Mouse (Mus musculus) intestine, embryonic 16.5 days (tissue): Measurements from ENCODE around the gene Ralb. TPM values are rescaled to one million over a fixed set of nuclear protein-coding genes. Genes with fewer than 3 reads are reported as not detected.

ENCODE experiments used
- ATAC-seq: fragments of 200-750 bp; cut with Nextera tagmentation; 2 replicates; pipeline ENCODE4 v1.8.0; 2017; ENCODE audit warnings: moderate TSS enrichment, moderate library complexity
- H3K27ac ChIP-seq: fragments of 300-500 bp; sonication (generic); 2 replicates; pipeline ENCODE4 v1.5.1; 2014; ENCODE audit warnings: mild to moderate bottlenecking, low read length
- H3K27me3 ChIP-seq: fragments of 300-500 bp; sonication (generic); replicated peaks from 2 replicates; pipeline ENCODE4 v1.6.1; 2014; ENCODE audit warnings: low read length, control low read depth, mixed read lengths; ENCODE audit not compliant: control insufficient read depth, insufficient read depth
- H3K36me3 ChIP-seq: fragments of 300-500 bp; sonication (generic); 2 replicates; pipeline ENCODE4 v1.6.1; 2014; ENCODE audit warnings: low read length, control low read depth; ENCODE audit not compliant: control insufficient read depth, insufficient read depth
- H3K4me1 ChIP-seq: fragments of 300-500 bp; sonication (generic); 2 replicates; pipeline ENCODE4 v1.6.1; 2014; ENCODE audit warnings: low read length, control low read depth, mixed read lengths; ENCODE audit not compliant: control insufficient read depth, insufficient read depth
- H3K4me2 ChIP-seq: fragments of 300-500 bp; sonication (generic); 2 replicates; pipeline ENCODE4 v1.6.1; 2014; ENCODE audit warnings: low read depth, low read length, control low read depth
- H3K4me3 ChIP-seq: fragments of 300-500 bp; sonication (generic); 2 replicates; pipeline ENCODE4 v1.5.1; 2014; ENCODE audit warnings: mild to moderate bottlenecking, low read length
- H3K9ac ChIP-seq: fragments of 300-500 bp; sonication (generic); 2 replicates; pipeline ENCODE4 v1.6.1; 2014; ENCODE audit warnings: low read depth, low read length
- H3K9me3 ChIP-seq: fragments of 300-500 bp; sonication (generic); 2 replicates; pipeline ENCODE4 v1.6.1; 2016; ENCODE audit warnings: low read length, control low read depth; ENCODE audit not compliant: control insufficient read depth
- WGBS: fragments of 180-500 bp; shearing (Covaris S2); extraction: QIAGEN DNeasy Blood & Tissue Kit; methylation state at CpG from one replicate; pipeline ENCODE4 v1.1.7; 2014; 5-methylcytosine and 5-hydroxymethylcytosine counted together
- polyA plus RNA-seq: library from polyadenylated mRNA; unstranded; fragments of >200 nt; fragmentation: Nextera tagmentation; extraction: Ambion mirVana; gene quantifications from 2 replicates; pipeline ENCODE4 v1.2.1, GENCODE M21; 2015

Gene Ralb
- 203 and 218 TPM in 2 replicates for polyA plus RNA-seq

DNA sequence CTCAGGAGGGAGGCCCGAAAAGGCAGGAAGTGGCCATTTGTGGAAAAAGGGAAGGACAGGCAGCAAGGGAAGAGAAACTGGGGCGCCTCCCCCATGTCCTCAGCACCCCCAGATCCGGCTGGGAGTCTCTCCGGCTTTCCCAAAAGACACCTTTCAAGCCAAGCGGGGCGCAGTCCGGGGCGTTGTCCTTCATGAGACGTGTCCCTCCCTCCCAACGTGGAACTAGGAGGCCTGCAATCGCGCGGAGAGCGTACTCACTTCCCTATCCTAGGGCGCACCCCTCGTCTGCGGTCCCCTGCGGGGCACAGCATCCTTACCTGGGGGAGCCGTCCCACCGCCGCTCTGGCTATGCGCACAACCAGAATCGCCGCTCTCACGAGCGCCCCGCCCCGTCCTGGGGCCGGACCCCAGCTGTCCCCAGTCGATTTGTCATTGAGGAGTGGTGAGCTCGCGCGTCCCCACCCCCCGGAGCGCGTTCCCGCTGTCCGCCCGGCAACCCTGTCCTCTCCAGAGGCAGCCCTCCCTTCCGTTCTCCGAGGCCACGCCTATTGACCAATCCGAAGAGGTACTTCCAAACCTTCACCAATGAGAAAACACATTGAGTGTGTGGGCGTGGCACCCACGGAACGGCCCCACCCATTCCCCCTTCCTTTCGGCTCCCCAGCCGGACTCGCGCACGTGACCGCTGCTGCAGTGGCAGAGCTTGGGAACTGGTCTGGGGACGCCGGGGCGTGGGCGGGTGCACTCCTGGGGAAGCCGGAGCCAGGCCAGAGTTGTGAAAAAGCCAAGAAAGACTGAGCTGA, at the start of gene Ralb:
TSS of gene Ralb (minus strand) at position 535 of the 803 bp plus-strand sequence.
- Histone ChIP-seq H3K4me2 (peak within 1 kb of the TSS; percentile 85), H3K27ac (peak within 1 kb of the TSS; percentile 87), H3K9ac (peak within 1 kb of the TSS; percentile 91), H3K4me1 (peaks cover 23% of the 10 kb centered on the region), H3K4me3 (peak within 1 kb of the TSS; percentile 85), H3K9me3 (no peaks in the 10 kb centered on the region), H3K36me3 (peaks cover 4% of the 10 kb centered on the region; the same call in 1 of the 2 replicates), H3K27me3 (no peaks in the 10 kb centered on the region)
- peak; percentile 97 for ATAC-seq
- under 1% methylated on average over 49 of the region's 57 CpGs for WGBS

DNA sequence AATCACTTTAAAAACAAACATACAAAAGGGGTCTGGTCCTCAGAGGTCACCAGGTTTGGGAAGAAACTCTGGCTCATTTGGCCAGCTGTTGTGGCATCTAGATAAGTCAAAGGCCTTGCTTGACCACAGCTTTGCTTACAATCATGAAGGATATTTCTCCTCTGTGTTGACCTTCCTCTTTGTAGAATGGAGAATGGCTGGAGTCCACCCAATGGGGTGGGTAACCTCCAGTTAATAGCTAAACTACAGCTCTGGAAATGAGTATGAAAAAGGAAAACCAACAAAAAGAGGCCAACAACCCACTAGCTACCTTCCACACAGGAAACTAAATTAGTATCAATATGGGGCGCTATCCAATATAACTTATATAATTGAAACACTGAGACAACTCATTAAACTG, 47.1 kb upstream of the Ralb start:
- no peaks in the 10 kb centered on the region for H3K27me3 ChIP-seq
- no peak overlapping the region for H3K27ac ChIP-seq
- no peak overlapping the region for H3K4me3 ChIP-seq
- H3K4me1 ChIP-seq, result no peaks in the 10 kb centered on the region
- no peaks in the 10 kb centered on the region for H3K9me3 ChIP-seq
- no peaks in the 10 kb centered on the region for H3K36me3 ChIP-seq
- H3K9ac ChIP-seq, result no peak overlapping the region
- no peak overlapping the region for H3K4me2 ChIP-seq
- ATAC-seq, result no peak
- WGBS, result 97% methylated on average over 1 of the region's 1 CpGs

DNA sequence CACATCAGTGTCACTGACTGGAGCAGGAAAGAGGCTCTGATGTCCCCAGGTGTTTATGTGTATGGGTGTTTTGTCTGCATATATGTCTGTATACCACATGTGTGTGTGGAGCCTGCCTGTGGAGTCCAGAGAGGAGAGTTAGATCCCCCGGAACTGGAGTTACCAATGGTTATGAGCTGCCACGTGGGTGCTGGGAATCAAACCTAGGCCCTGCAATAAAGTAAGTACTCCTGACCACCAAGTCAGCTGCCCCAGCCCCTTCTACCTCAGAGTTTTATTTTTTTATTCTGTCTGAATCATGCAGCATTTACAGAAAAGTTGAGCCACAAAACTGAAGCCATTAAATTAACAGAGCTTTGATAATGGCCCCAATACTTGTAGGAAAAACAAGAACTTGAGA, 45.5 kb upstream of the Ralb start:
- H3K9ac ChIP-seq, result no peak overlapping the region
- no peak overlapping the region for H3K27ac ChIP-seq
- H3K36me3 ChIP-seq, result no peaks in the 10 kb centered on the region
- ATAC-seq, result no peak
- no peak overlapping the region for H3K4me3 ChIP-seq
- H3K9me3 ChIP-seq, result no peaks in the 10 kb centered on the region
- H3K4me2 ChIP-seq, result no peak overlapping the region
- no peaks in the 10 kb centered on the region for H3K27me3 ChIP-seq
- 92% methylated on average over 2 of the region's 2 CpGs for WGBS
- H3K4me1 ChIP-seq, result 0 out of 2 replicates have a peak, but pooled peaks cover 2% of the 10 kb centered on the region

DNA sequence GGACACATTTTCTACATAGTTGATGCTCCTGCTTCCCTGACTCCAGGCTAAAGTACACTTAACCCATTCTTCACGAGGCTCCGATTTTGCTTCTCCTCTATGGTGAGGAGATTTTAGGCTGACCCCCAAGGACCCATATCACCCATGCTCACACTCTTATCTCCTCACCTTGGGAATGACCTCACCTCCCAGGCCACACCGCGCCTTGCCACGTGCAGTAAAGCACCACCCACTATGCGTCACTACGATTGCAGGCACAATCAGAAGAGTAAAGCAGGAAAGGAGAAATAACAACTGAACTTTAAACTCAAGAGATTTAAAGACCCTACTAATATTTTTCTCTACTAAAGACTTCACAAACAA, 44.7 kb upstream of the Ralb start:
- no peak overlapping the region for H3K4me2 ChIP-seq
- H3K27me3 ChIP-seq, result no peaks in the 10 kb centered on the region
- H3K36me3 ChIP-seq, result no peaks in the 10 kb centered on the region
- no peak overlapping the region for H3K9ac ChIP-seq
- H3K4me1 ChIP-seq, result 0 out of 2 replicates have a peak, but pooled peaks cover 3% of the 10 kb centered on the region
- ATAC-seq, result no peak
- WGBS, result 77% methylated on average over 7 of the region's 7 CpGs
- H3K4me3 ChIP-seq, result no peak overlapping the region
- H3K27ac ChIP-seq, result no peak overlapping the region
- no peaks in the 10 kb centered on the region for H3K9me3 ChIP-seq

DNA sequence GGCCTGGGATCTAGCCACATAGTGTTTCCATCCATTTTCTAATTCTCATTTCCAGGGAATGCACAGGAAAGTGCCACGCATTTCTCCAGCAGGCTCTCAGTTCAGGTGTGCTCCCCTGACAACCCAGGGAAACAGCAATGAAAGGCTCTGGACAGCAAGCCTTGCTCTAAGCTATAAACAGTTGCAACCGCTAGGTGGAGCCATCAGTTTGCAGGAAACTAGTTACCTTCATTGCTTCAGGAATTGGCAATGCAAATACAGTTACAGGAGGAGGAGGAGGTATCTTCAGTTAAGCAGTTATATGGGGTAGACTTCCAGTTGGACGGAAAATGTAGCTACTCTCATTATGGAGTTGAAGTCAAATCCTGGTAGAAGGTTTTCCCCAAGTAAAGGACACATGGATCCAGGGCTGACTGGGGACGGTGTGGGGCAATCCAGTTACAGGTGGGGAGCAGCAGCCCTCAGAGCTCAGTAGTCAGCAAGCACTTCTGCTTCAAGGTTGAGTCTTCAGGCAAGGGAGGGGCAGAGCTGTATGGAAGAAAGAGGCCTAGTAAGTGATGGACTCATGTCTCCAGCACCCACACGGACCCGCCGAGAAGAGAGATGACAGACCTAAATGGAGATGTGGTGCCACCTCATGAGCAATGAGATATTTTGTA, 44.2 kb upstream of the Ralb start:
- 65% methylated on average over 7 of the region's 7 CpGs for WGBS
- 0 out of 2 replicates have a peak, but pooled peaks cover 3% of the 10 kb centered on the region for H3K4me1 ChIP-seq

GRCm38 (mm10) chr1:119546490-119546889, 41.9 kb upstream of the Ralb start:
- Histone ChIP-seq H3K9me3 (no peaks in the 10 kb centered on the region), H3K4me3 (no peak overlapping the region), H3K27me3 (no peaks in the 10 kb centered on the region), H3K4me1 (peaks cover 3% of the 10 kb centered on the region; the same call in 1 of the 2 replicates), H3K36me3 (no peaks in the 10 kb centered on the region), H3K27ac (no peak overlapping the region), H3K4me2 (no peak overlapping the region), H3K9ac (no peak overlapping the region)
- ATAC-seq, result no peak
- WGBS, result 81% methylated on average over 3 of the region's 3 CpGs

More for the DNA sequence above, 44.2 kb upstream of the Ralb start:
- H3K36me3 ChIP-seq, result no peaks in the 10 kb centered on the region
- no peaks in the 10 kb centered on the region for H3K27me3 ChIP-seq
- H3K27ac ChIP-seq, result no peak overlapping the region
- H3K9me3 ChIP-seq, result no peaks in the 10 kb centered on the region
- H3K4me3 ChIP-seq, result no peak overlapping the region
- H3K4me2 ChIP-seq, result no peak overlapping the region
- ATAC-seq, result peak; percentile 67
- no peak overlapping the region for H3K9ac ChIP-seq

DNA sequence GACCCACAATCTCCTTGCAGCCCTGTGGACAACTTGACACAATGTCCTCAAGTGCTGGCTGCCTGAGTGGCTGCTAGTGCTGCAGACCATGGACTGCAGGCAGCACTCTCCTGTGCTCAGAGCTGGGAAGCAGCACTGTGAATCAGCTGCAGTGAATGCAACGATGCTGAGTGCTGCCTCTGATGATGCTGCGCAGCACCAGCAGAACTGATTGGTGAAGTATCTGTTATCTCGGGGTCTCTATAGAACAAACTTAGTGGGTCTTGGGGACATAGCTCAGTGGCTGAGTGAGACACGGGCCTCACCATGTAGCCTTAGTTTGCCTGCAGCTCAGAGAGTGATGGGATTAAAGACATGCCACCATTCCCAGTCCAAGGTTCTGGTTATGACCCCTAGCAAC, 41.1 kb upstream of the Ralb start:
- H3K9me3 ChIP-seq, result no peaks in the 10 kb centered on the region
- H3K27me3 ChIP-seq, result no peaks in the 10 kb centered on the region
- H3K27ac ChIP-seq, result no peak overlapping the region
- peaks cover 6% of the 10 kb centered on the region for H3K4me1 ChIP-seq
- no peak overlapping the region for H3K4me2 ChIP-seq
- H3K4me3 ChIP-seq, result no peak overlapping the region
- H3K9ac ChIP-seq, result no peak overlapping the region
- H3K36me3 ChIP-seq, result no peaks in the 10 kb centered on the region
- no peak for ATAC-seq
- WGBS, result 88% methylated on average over 4 of the region's 4 CpGs

GRCm38 (mm10) chr1:119545164-119545563, 40.6 kb upstream of the Ralb start:
- Histone ChIP-seq H3K9me3 (no peaks in the 10 kb centered on the region), H3K4me2 (no peak overlapping the region), H3K4me1 (peaks cover 6% of the 10 kb centered on the region), H3K36me3 (no peaks in the 10 kb centered on the region), H3K9ac (no peak overlapping the region), H3K27me3 (no peaks in the 10 kb centered on the region), H3K27ac (no peak overlapping the region), H3K4me3 (no peak overlapping the region)
- 45% methylated on average over 2 of the region's 2 CpGs for WGBS
- ATAC-seq, result no peak

- WGBS, result 67% methylated on average over 5 of the region's 5 CpGs
- Histone ChIP-seq H3K9ac (no peak overlapping the region), H3K27ac (peak overlapping the region; percentile 37; the same call in 1 of the 2 replicates), H3K27me3 (no peaks in the 10 kb centered on the region), H3K4me3 (no peak overlapping the region), H3K4me2 (no peak overlapping the region), H3K4me1 (peaks cover 6% of the 10 kb centered on the region), H3K36me3 (no peaks in the 10 kb centered on the region), H3K9me3 (no peaks in the 10 kb centered on the region)
- no peak for ATAC-seq
Measured at GRCm38 (mm10) chr1:119544611-119545155, 40.1 kb upstream of the Ralb start.
